Mouse (Mus musculus): ENCODE results near the gene Lin28b. TPM values are rescaled to one million over a fixed set of nuclear protein-coding genes. Genes with fewer than 3 reads are reported as not detected.

The Lin28b gene
- total RNA-seq (2012; rRNA removed) (not detected in 2 replicates), polyA plus RNA-seq (2012; ENCODE audit: insufficient read depth in 1 of 2, insufficient read length in 2 of 2, low read depth in 1 of 2, low replicate concordance in 2 of 2, missing spikeins in 1 of 2) (not detected)

DNA sequence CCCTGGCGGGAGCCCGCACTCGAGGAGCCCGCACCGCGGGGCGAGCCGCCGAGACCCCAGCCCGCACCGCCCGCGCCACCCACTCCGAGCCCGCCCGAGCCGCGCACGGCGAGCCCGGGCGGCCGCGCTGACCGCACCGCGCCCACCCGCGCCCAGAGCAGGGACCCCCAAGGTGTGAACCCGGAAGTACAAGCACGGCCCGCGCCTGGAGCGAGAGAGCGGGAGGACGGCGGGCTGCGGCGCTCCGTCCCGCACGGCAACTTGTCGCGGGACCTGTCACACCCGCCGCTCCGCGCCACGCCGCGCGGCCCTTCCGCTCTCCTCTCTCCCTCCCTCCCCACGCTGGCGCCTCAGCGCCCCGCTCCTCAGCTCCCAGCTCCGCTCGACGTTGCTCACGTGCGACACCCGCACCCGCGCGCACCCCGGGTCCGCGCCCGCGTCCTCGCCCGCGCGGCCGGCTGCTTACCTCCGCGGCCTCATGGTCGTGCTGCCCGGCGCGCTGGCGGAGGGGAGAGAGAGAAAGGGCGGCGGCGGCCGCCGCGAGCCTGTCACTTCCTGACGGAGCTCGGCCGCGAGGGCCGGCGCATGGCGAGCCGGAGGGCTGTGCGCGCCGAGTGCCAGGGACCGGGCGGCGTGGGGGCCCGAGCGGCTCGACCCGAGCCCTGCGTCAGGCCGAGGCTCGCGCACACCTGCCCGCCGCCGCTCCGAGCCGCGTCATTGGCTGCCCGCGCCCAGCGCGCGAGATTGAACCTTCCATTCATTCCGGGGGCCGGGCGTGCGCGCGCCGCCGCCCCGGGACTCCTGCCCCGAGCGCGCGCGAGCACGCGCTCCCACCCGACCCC is at the start of gene Lin28b:
Gene Lin28b (minus strand): TSS at position 635 of the 842 bp plus-strand sequence.
- no peak within 1 kb of the TSS for H3K4me3 ChIP-seq (ENCODE audit: control insufficient read depth in 1 of 2, insufficient read depth in 1 of 2, low read depth in 2 of 2, low read length in 2 of 2)
- no peak within 1 kb of the TSS for H3K9ac ChIP-seq (ENCODE audit: control insufficient read depth, low read depth, low read length, poor library complexity, severe bottlenecking)
- H3K27ac ChIP-seq (ENCODE audit: control insufficient read depth, low read depth, low read length) = no peak within 1 kb of the TSS
- no peaks in the 10 kb centered on the region for H3K4me1 ChIP-seq (ENCODE audit: control insufficient read depth in 1 of 2, insufficient read depth in 2 of 2, low read length in 2 of 2)
- TF ChIP-seq POLR2A (IDR thresholded peaks at IDR 0.05; ENCODE audit: control insufficient read depth in 1 of 2, insufficient read depth in 1 of 2, low read depth in 1 of 2, low read length in 2 of 2, poor library complexity in 1 of 2) = no peak
- TF ChIP-seq RCOR1 (IDR thresholded peaks at IDR 0.05; ENCODE audit: low read depth, low read length) = no peak
- TF ChIP-seq TCF12 (IDR thresholded peaks at IDR 0.05; ENCODE audit: low read depth, low read length) = no peak
- TF ChIP-seq KAT2A (conservative IDR thresholded peaks at IDR 0.05; ENCODE audit: low read depth, low read length) = no peak
- no peaks in the 10 kb centered on the region for H3K36me3 ChIP-seq (ENCODE audit: control insufficient read depth in 1 of 2, insufficient read depth in 2 of 2, low read length in 2 of 2)
- H3K27me3 ChIP-seq (ENCODE audit: control insufficient read depth in 1 of 2, insufficient read depth in 2 of 2, low read length in 2 of 2) = no peaks in the 10 kb centered on the region
- no peak for DNase-seq (ENCODE audit: low read depth, low spot score)
- H3K9me3 ChIP-seq (replicated peaks; ENCODE audit: insufficient read depth, low read length) = no peaks in the 10 kb centered on the region
- H3K79me2 ChIP-seq (ENCODE audit: control insufficient read depth, insufficient read depth, low read length, poor library complexity) = no peaks in the 10 kb centered on the region

GRCm38 (mm10) chr10:45511764-45512163 is 25.6 kb upstream of the Lin28b start:
- Histone ChIP-seq H3K4me3 (ENCODE audit: control insufficient read depth in 1 of 2, insufficient read depth in 1 of 2, low read depth in 2 of 2, low read length in 2 of 2) (no peak overlapping the region), H3K79me2 (ENCODE audit: control insufficient read depth, insufficient read depth, low read length, poor library complexity) (no peaks in the 10 kb centered on the region), H3K9me3 (replicated peaks; ENCODE audit: insufficient read depth, low read length) (no peaks in the 10 kb centered on the region), H3K27me3 (ENCODE audit: control insufficient read depth in 1 of 2, insufficient read depth in 2 of 2, low read length in 2 of 2) (no peaks in the 10 kb centered on the region; a peak in 1 of 4 replicates), H3K27ac (ENCODE audit: control insufficient read depth, low read depth, low read length) (no peak overlapping the region), H3K9ac (ENCODE audit: control insufficient read depth, low read depth, low read length, poor library complexity, severe bottlenecking) (no peak overlapping the region), H3K36me3 (ENCODE audit: control insufficient read depth in 1 of 2, insufficient read depth in 2 of 2, low read length in 2 of 2) (no peaks in the 10 kb centered on the region), H3K4me1 (ENCODE audit: control insufficient read depth in 1 of 2, insufficient read depth in 2 of 2, low read length in 2 of 2) (no peaks in the 10 kb centered on the region)
- TF ChIP-seq CHD1 (IDR thresholded peaks at IDR 0.05; ENCODE audit: low read depth, low read length) = no peak
- TF ChIP-seq CTCF (IDR thresholded peaks at IDR 0.05 in 2 of 3, conservative IDR thresholded peaks at IDR 0.05 in 1 of 3; ENCODE audit: control insufficient read depth in 1 of 3, insufficient read depth in 1 of 3, low read depth in 2 of 3, low read length in 3 of 3, poor library complexity in 1 of 3, severe bottlenecking in 1 of 3) = peak in 1 of 3 experiments; percentile 36; a peak in 2 of 6 replicates
- no peak for TF ChIP-seq ZNF384 (IDR thresholded peaks at IDR 0.05; ENCODE audit: low read depth, low read length)
- TF ChIP-seq NELFE (IDR thresholded peaks at IDR 0.05; ENCODE audit: low read depth, low read length) = no peak
- TF ChIP-seq SMC3 (IDR thresholded peaks at IDR 0.05; ENCODE audit: low read depth, low read length) = peak; percentile 31
- TF ChIP-seq GATA1 (IDR thresholded peaks at IDR 0.05; ENCODE audit: low read depth, low read length) = no peak
- peak; percentile 5 for TF ChIP-seq RAD21 (IDR thresholded peaks at IDR 0.05; ENCODE audit: low read depth, low read length)
- TF ChIP-seq BHLHE40 (IDR thresholded peaks at IDR 0.05; ENCODE audit: borderline replicate concordance, low read depth, low read length) = no peak
- no peak for TF ChIP-seq UBTF (IDR thresholded peaks at IDR 0.05; ENCODE audit: borderline replicate concordance, insufficient read depth, low read depth, low read length)
- no peak for TF ChIP-seq MEF2A (IDR thresholded peaks at IDR 0.05; ENCODE audit: extremely low read depth, insufficient replicate concordance, low read depth, low read length, poor library complexity, severe bottlenecking)
- no peak for TF ChIP-seq ELF1 (IDR thresholded peaks at IDR 0.05; ENCODE audit: low read depth, low read length)
- no peak for TF ChIP-seq CHD2 (IDR thresholded peaks at IDR 0.05; ENCODE audit: low read length)
- no peak for TF ChIP-seq POLR2AphosphoS5 (IDR thresholded peaks at IDR 0.05; ENCODE audit: borderline replicate concordance, low read depth, low read length)
- TF ChIP-seq GABPA (IDR thresholded peaks at IDR 0.05; ENCODE audit: low read depth, low read length) = no peak
- no peak for TF ChIP-seq EP300 (IDR thresholded peaks at IDR 0.05; ENCODE audit: low read depth in 1 of 2, low read length in 2 of 2)
- peak; percentile 7 for DNase-seq (ENCODE audit: low read depth, low spot score)
